9 mouse cellular contexts compared by ENCODE assay signal in genomic region chr11:96696842-96697455, GRCm38 (mm10).
DNase-seq lines count a peak whose midpoint lies in the region; ATAC-seq and TF ChIP-seq lines count a peak whose summit lies in the region.
"Had no signal": no experiment of that assay in that cellular context is flagged by ENCODE, and none has a peak within 500 bp of the region (broad histone marks: within the 10 kb centered on the region; RNA-seq: fewer than 3 reads in every experiment).

No protein-coding gene starts in this region.

- no peak overlapping the region for H3K27ac ChIP-seq in cerebellum, adult 2 months (ENCODE audit: insufficient read depth, low read length)
- H3K27ac ChIP-seq: macrophage had no signal

- WGBS in cerebellum, adult 2 months: 14% methylated on average over 7 of the region's 7 CpGs

- DNase-seq in cerebellum, adult 2 months: peak; percentile 15 to 22
- DNase-seq in ES-CJ7 (ENCODE audit: low read depth, low spot score): peak; percentile 96
- DNase-seq in induced T-regulatory cell, adult 2 months (ENCODE audit: low read depth): peak; percentile 68
- DNase-seq in mesoderm, embryonic 11.5 days (ENCODE audit: low read depth, low spot score): peak; percentile 74
- DNase-seq in left cerebral cortex, adult 9 months (ENCODE audit: low spot score in 2 of 2): no peak
- DNase-seq in layer of hippocampus, adult 18-20 months (ENCODE audit: low spot score in 2 of 2): no peak

- no peak overlapping the region for H3K4me3 ChIP-seq in cerebellum, adult 2 months (replicated peaks; ENCODE audit: insufficient read depth, low read depth, low read length)

- no peaks in the 10 kb centered on the region; the same call in 1 of the 2 replicates for H3K27me3 ChIP-seq in cerebellum, adult 2 months (ENCODE audit: control insufficient read depth, insufficient read depth, low read length)

- TF ChIP-seq POLR2A in cerebellum, adult 2 months (IDR thresholded peaks at IDR 0.05; ENCODE audit: borderline replicate concordance, insufficient read depth, low read length): no peak

- TF ChIP-seq CTCF in cerebellum, adult 2 months (IDR thresholded peaks at IDR 0.05; ENCODE audit: borderline replicate concordance, insufficient read depth, low read depth, low read length): no peak

- H3K4me1 ChIP-seq in cerebellum, adult 2 months (ENCODE audit: control insufficient read depth, insufficient read depth, low read length): no peaks in the 10 kb centered on the region

- no peak for ATAC-seq in cerebellum, adult (ENCODE audit: insufficient number of reproducible peaks, low FRiP score, low TSS enrichment)
- ATAC-seq in megakaryocyte progenitor cell, adult 5-6 weeks (replicated peaks; ENCODE audit: poor library complexity): no peak

Comparison
In these comparisons a context has a peak if more than half of its experiments do, and no peak if none do; other contexts are left out.
1. DNase-seq: peak in cerebellum, adult 2 months (2 of 2), ES-CJ7 (single experiment), induced T-regulatory cell, adult 2 months (single experiment) and mesoderm, embryonic 11.5 days (single experiment); none in left cerebral cortex, adult 9 months (0 of 2) and layer of hippocampus, adult 18-20 months (0 of 2).